Mouse (Mus musculus): ENCODE measurements around the gene Tbx19.

- no peak for TF ChIP-seq CTCF (IDR thresholded peaks at IDR 0.05; ENCODE audit: borderline replicate concordance, extremely low read depth, insufficient read depth, insufficient read length)
- TF ChIP-seq POLR2A (IDR thresholded peaks at IDR 0.05; ENCODE audit: borderline replicate concordance, extremely low read depth, insufficient read depth, insufficient read length, poor library complexity, severe bottlenecking), result no peak
Measured at GRCm38 (mm10) chr1:165190571-165191273, 30.1 kb upstream of the Tbx19 start.

All from brain, embryonic 14.5 days (tissue).